Mouse (Mus musculus) kidney, postnatal 14 days (tissue): ENCODE data around the gene Rabep1.
"Not testable (repeated sequence)": the region's sequence is repeated elsewhere in the genome, so short reads cannot be mapped to it uniquely, and the experiment has no call there.

Experiments
- DNase-seq: peaks from one replicate; pipeline ENCODE4 v3.0.0; 2022; ENCODE audit warnings: mixed read lengths

The Rabep1 gene

DNA sequence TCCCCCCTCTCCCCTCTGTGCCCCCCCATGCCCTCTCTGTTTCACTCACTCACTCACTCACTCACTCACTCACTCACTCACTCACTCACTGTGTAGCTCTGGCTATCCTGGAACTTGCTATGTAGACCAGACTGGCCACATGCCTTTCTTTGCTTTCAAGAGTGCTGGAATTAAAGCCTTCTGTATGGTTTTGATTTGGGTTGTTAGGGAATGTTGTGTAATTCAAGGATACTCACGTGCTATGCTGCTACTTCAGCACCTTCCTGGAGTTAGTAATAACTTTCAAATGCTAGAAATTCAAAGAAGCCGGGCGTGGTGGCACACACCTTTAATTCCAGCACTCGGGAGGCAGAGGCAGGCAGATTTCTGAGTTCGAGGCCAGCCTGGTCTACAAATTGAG, 53.6 kb downstream of the Rabep1 start:
- DNase-seq = not testable (repeated sequence)

- DNase-seq = no peak
These were observed 62.1 kb downstream of the Rabep1 start for GRCm38 (mm10) chr11:70906681-70907080.

- DNase-seq = no peak
These were observed 66.7 kb downstream of the Rabep1 start for GRCm38 (mm10) chr11:70911323-70911722.

GRCm38 (mm10) chr11:70911920-70912319, 67.3 kb downstream of the Rabep1 start:
- DNase-seq = no peak

GRCm38 (mm10) chr11:70917896-70918295, 73.3 kb downstream of the Rabep1 start:
- DNase-seq = no peak

GRCm38 (mm10) chr11:70919524-70919923, 74.9 kb downstream of the Rabep1 start:
- no peak for DNase-seq

- DNase-seq = no peak
These were observed 86.9 kb downstream of the Rabep1 start for GRCm38 (mm10) chr11:70931461-70931860.

DNA sequence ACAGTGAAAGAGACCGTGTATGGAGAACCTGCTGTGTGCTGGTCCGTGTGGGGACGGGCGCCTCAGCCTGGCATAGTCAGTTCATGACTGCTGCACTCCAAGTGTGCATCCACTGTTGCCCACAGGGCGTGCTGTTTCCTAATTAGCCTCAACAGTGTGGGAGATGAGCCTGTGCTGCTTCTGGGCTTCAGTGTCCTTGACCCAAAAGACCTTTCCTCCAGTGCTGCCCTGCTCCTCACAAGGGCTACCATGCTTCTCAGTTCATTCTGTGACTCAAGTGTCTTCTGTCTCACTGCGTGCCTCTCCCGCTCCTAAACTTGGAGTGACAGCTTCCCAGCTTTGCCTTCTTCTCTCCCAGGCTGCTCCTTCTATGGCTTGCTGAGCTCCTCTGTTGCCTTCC, 90.7 kb downstream of the Rabep1 start:
- DNase-seq = no peak

DNA sequence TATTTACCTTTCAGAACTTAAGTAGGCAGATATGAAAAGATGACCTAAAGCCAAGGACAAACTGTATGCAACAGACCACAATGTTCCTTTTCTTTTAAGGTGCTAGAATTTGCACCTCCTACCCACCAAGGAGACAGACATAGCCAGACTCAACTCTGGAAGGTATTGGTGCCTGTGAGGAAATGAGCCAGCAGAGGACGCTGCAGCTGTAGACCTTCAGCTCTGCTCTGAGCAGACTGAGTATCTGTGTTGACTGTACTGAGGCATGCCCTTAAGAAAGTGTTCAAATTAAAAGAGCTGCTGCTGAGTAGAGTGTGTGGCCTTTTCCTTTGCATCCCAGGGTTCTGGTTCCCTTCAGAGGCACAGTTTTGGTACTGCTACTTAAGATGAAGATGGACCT, 98.0 kb downstream of the Rabep1 start:
- no peak for DNase-seq

DNA sequence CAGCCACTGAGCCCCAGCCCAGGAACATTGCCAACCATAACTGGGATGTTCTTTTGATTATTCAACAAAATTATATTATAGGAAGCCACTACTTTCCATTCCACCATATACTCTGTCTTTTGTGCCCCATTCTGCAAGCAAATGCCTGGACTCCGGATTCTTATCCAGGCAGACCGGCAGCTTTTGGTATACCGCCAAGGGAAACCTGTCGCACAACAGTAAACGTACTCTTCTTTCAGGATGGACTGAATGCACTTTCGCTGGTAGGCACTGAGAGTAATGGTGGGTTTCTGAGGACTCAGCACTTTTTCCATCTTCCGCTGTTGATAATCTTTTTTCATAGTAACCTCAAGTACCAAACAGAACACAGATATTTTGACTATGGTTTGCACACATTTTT, 99.1 kb downstream of the Rabep1 start:
- DNase-seq = no peak

GRCm38 (mm10) chr11:70944935-70945817, 100.6 kb downstream of the Rabep1 start:
- no peak for DNase-seq

DNA sequence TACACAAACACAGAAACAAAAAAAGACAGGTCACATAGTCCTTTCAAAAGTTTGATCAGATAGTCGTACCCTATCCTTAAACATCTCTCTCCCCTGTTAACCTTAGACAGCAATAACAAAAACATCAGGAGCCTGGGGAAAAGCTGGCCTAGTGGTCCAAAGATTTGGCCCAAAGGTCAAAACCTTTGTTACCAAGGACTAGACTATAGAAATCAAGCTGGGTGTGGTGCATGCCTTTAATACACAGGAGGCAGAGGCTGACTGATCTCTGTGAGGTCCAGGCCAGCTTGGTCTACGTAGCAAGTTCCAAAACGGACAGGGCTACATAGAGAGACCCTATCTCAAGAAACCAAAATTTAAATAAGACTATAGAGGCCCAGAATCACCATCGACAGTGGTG, 110.1 kb downstream of the Rabep1 start:
- DNase-seq = no peak

DNA sequence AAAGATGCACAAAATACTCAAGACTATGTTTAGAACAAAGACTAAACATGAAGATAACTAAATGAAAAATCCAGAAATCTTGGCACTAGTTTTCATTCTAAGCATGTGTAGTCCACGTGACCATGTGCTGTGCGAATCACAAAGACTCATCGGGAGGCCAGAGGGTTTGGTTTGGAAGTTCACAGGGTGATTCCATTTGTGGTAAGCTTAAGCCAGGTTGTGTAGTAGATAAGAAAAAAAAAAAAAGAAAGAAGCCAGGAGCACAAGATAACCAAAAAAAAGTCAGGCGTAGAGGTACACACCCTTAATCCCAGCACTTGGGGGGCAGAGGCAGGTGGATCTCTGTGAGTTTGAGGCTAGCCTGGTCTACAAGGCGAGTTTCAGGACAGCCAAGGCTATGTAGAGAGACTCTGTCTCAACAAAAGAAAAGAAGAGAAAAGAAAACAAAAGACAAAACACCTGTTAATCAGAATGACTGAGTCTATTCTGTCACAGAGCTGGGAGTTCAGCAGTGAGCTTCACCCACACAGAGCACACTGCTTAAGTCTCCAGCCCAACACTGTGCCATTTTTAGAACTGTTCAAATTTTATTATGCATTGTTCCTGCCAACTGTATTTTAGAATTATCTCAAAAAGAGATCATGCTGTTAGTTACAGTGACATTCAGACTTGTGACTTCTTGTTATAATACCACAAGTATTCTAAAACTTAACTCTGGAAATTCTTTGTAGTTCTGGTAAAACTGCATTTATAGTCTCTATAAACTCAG, 116.4 kb downstream of the Rabep1 start:
- DNase-seq = no peak

- DNase-seq = no peak
These were observed 119.8 kb downstream of the Rabep1 start for GRCm38 (mm10) chr11:70964222-70964907.

GRCm38 (mm10) chr11:70969271-70969794, 124.8 kb downstream of the Rabep1 start:
- no peak for DNase-seq

DNA sequence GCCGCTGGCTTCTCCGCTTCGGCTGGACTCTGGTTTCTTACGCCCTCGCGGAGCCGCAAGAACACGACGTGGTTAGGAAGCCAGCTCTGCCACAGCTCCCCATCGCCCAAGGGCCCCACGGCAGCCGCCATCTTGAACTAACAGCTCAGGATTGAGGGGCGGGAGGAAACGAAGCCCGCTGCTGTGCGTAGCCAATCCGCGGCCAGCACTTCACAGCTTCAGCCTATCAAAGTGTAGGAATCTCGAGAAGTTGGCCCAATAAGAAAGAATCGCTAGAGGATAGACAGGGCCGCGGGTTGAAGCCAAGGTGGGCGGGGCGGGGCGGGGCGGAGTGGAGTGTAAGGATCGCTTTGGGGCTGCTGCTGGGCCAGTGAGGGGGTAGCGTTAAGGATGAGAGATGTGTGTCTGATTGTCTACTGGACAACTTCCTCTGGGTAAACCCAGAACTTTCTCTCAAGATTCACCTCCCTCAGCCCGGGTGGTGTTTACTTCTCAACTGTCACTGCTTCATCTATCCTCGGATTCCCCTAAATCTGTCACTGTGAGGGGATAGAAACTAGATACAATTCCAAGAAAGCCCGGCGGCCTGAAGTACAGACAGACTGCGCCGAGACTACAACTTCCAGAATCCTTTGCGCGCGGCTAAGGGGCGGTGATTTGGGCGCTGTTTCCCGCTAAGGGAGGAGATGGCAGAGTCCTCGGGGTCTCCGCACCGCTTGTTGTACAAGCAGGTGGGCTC, 125.4 kb downstream of the Rabep1 start, which contains the start of the genes Nup88 and Rpain:
Gene Nup88, minus strand, starts transcription at position 153 of the 739 bp plus-strand sequence.
Gene Rpain, plus strand, starts transcription at position 393 of the 739 bp plus-strand sequence.
- DNase-seq = peak; percentile 96

DNA sequence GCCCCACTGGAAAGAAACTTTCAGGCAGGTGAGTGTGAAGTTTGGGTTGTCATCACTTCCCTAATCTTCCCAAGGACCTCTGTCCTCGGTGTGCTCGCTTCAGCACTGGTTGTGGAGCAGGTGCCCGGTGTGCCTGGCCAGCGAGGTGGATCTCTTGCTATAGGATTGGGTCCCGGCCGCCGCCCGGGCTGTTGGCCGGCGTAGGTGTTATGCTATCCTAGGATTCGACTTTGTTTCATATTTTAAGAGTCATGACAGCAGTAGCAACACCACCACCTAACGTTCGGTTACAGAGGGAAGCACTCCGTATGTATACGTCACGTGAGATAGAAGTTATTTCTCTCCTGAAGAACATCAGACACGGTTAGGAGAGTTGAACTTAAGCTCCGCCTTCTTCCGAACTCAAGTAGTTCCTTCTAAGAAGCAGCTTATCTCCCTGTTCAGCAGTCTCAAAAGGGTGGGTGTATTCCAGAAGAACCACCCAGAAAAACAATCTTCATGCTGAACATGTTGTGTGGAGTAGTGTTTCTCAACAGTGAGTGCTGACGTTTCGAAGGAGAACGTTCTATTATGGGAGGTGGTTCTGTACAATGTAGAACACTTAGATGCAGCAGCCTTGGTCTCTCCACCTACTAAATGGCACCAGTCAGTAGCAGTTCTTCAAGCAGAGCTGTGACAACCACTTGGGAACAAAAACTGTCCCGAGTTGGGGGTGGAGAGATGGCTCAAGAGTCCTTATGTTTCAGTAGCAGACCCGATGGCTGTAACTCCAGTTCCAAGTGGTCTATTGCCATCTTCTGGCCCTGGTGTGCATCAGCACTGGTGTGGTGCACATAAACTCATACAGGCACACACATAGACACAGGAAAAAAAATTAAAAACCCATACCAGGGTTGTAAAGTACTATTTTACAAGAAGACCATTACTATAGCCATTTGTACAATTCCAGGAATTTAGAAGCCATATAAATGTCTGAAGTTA, 126.3 kb downstream of the Rabep1 start:
- DNase-seq = no peak

- no peak for DNase-seq
These were observed 128.0 kb downstream of the Rabep1 start for GRCm38 (mm10) chr11:70972586-70972985.

DNA sequence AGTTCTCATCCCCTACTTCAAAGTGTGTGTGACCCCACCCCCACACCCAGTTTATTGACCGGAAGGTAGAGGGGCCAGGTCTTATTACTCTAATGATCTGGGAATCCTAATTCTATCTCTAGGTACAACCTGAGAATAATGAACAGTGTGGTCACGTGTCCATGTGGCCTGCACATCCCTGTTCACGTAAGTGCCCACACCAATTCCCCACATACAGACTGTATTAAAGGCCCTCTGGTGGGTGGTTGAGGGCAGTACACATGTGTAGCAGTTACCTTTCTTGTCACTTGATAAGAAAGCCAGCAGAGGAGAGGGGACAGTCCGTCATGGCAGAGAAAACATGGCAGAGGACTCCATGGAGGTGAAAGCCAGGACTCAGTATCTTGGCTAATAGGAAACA, 129.4 kb downstream of the Rabep1 start:
- peak; percentile 10 for DNase-seq

DNA sequence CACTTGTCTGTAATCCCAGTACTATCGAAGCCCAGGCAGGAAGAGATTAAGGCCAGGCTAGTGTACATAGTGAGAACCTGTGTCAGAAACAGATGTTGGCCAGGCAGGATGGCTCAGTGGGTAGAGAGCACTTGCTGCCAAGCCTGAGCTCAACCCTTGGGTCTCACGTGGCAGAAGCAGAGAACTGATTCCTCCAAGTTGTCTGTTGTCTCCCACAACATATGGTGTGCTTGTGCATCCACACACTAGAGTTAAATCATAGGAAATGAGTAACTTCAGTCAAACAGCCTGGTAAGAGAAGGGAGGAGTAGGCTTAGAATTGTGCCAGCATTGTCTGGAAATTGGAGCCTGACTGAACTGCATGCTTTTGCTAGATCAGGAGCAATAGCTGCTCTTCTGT, 130.6 kb downstream of the Rabep1 start:
- no peak for DNase-seq

GRCm38 (mm10) chr11:70977293-70977692, 132.7 kb downstream of the Rabep1 start:
- DNase-seq = no peak
